Mouse (Mus musculus) midbrain, embryonic 11.5 days (tissue): ENCODE results near the gene Poc1b. TPM values are rescaled to one million over a fixed set of nuclear protein-coding genes. Genes with fewer than 3 reads are reported as not detected.

Experiments used
- ATAC-seq: fragments of 200-750 bp; cut with Nextera tagmentation; 2 replicates; pipeline ENCODE4 v1.8.0; 2017; ENCODE audit warnings: moderate TSS enrichment, moderate library complexity; ENCODE audit not compliant: low FRiP score
- DNase-seq: peaks from one replicate; pipeline ENCODE4 v3.0.0; 2015; ENCODE audit warnings: low spot score; ENCODE audit errors: missing footprints
- H3K27ac ChIP-seq: fragments of 300-500 bp; sonication (generic); 2 replicates; pipeline ENCODE4 v1.5.1; 2014; ENCODE audit warnings: low read depth, low read length
- H3K27me3 ChIP-seq: fragments of 300-500 bp; sonication (generic); 2 replicates; pipeline ENCODE4 v1.6.1; 2014; ENCODE audit warnings: mild to moderate bottlenecking, low read length, moderate library complexity, mixed read lengths; ENCODE audit not compliant: control insufficient read depth, insufficient read depth
- H3K36me3 ChIP-seq: fragments of 300-500 bp; sonication (generic); 2 replicates; pipeline ENCODE4 v1.6.1; 2014; ENCODE audit warnings: mild to moderate bottlenecking, low read length, moderate library complexity, mixed read lengths; ENCODE audit not compliant: control insufficient read depth, insufficient read depth
- H3K4me1 ChIP-seq: fragments of 300-500 bp; sonication (generic); 2 replicates; pipeline ENCODE4 v1.6.1; 2014; ENCODE audit warnings: low read length; ENCODE audit not compliant: control insufficient read depth, insufficient read depth
- H3K4me2 ChIP-seq: fragments of 300-500 bp; sonication (generic); 2 replicates; pipeline ENCODE4 v1.6.1; 2014; ENCODE audit warnings: mild to moderate bottlenecking, moderate library complexity
- H3K4me3 ChIP-seq: fragments of 300-500 bp; sonication (generic); 2 replicates; pipeline ENCODE4 v1.5.1; 2014; ENCODE audit warnings: low read depth, low read length
- H3K9ac ChIP-seq: fragments of 300-500 bp; sonication (generic); 2 replicates; pipeline ENCODE4 v1.6.1; 2014; ENCODE audit warnings: low read length
- H3K9me3 ChIP-seq: fragments of 300-500 bp; sonication (generic); 2 replicates; pipeline ENCODE4 v1.6.1; 2016; ENCODE audit warnings: low read length; ENCODE audit not compliant: control insufficient read depth
- WGBS: fragments of 180-500 bp; shearing (Covaris S2); extraction: QIAGEN DNeasy Blood & Tissue Kit; methylation state at CpG from one replicate; pipeline ENCODE4 v1.1.7; 2014; 5-methylcytosine and 5-hydroxymethylcytosine counted together
- polyA plus RNA-seq: library from polyadenylated mRNA; unstranded; fragments of >200 nt; fragmentation: Nextera tagmentation; extraction: Ambion mirVana; gene quantifications from 2 replicates; pipeline ENCODE4 v1.2.1, GENCODE M21; 2014

Gene Poc1b
- polyA plus RNA-seq, 1 experiment from 2014 or later = 37.2 TPM

DNA sequence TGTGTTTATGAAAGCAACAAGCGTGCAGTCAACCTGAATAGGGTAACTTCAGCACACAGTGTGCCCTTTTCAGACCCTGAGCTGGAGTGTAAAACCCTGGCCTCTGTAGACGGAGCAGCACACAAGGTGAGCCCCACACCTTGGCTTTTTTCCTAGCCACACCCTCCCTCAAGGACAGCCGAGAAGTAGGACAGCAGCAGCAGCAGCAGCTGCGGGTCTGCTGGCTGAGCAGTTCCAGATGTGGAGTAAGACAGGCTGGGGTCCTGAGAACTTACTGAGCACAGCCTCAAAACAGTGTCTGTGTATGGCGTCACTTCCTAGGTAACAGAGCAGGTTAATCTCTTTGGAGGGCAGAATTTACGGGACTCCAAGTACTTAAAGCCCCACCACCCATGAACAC lies 11.9 kb downstream of the Poc1b start:
- no peaks in the 10 kb centered on the region for H3K9me3 ChIP-seq
- ATAC-seq (no peak), DNase-seq (no peak)
- no peaks in the 10 kb centered on the region for H3K36me3 ChIP-seq
- H3K9ac ChIP-seq = no peak overlapping the region
- H3K4me3 ChIP-seq = no peak overlapping the region
- H3K4me2 ChIP-seq = no peak overlapping the region
- H3K4me1 ChIP-seq = 0 out of 2 replicates have a peak, but pooled peaks cover 2% of the 10 kb centered on the region
- H3K27ac ChIP-seq = no peak overlapping the region
- H3K27me3 ChIP-seq = no peaks in the 10 kb centered on the region
- WGBS = 80% methylated on average over 6 of the region's 6 CpGs

DNA sequence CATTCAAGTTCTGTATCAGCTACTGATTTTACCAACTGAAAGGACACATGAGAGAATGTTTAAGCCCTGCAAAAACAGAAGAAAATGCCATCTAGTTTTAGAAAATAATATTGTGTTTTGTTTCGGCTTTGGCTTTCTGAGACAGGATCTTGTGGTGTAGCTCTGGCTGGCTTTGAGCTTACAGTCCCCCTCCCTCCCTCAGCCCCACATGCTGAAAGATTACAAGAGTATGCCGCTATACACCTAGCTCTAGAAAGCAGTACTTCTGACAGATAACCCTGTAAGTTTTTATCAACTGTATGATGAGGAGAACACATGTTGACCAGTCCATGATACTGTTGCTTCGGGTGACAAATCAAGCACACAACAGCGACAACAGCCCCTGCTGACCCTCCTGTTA lies 12.6 kb downstream of the Poc1b start:
- 0 out of 2 replicates have a peak, but pooled peaks cover 2% of the 10 kb centered on the region for H3K4me1 ChIP-seq
- WGBS = 90% methylated on average over 4 of the region's 4 CpGs
- no peak for ATAC-seq

DNA sequence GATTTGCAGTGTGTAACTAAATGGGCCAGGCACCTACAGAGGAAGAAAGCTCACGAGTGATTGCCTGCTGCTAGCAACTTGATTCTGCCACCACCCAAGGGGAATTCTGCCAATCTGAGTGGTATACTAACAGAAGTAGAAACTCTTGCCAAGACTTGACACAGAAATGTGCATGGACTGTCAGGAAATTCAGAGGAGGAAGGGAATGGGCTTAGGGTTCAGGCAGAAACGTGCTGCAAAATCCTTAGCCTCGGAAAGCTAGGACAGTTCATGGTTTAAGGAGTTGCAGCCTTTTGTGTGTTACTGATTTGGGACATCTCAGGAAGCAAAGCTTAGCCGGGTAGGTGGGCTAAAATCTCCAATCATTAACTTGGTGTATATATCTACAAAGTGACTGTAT lies 19.4 kb downstream of the Poc1b start, which contains the start of gene Phxr2:
Phxr2 (minus strand) TSS at position 101 of the 400 bp plus-strand sequence.
- no peak for ATAC-seq
- DNase-seq = no peak
- Histone ChIP-seq H3K4me3 (no peak within 1 kb of the TSS), H3K4me2 (no peak within 1 kb of the TSS), H3K36me3 (peaks cover 3% of the 10 kb centered on the region; the same call in 1 of the 2 replicates), H3K27me3 (no peaks in the 10 kb centered on the region), H3K27ac (no peak within 1 kb of the TSS), H3K4me1 (no peaks in the 10 kb centered on the region), H3K9ac (no peak within 1 kb of the TSS), H3K9me3 (no peaks in the 10 kb centered on the region)
- WGBS = 89% methylated on average over 4 of the region's 4 CpGs

More for the DNA sequence above, 12.6 kb downstream of the Poc1b start:
- no peak overlapping the region for H3K4me3 ChIP-seq
- no peaks in the 10 kb centered on the region for H3K9me3 ChIP-seq
- DNase-seq = no peak
- H3K9ac ChIP-seq = no peak overlapping the region
- H3K36me3 ChIP-seq = no peaks in the 10 kb centered on the region
- no peak overlapping the region for H3K4me2 ChIP-seq
- no peaks in the 10 kb centered on the region for H3K27me3 ChIP-seq
- H3K27ac ChIP-seq = no peak overlapping the region

DNA sequence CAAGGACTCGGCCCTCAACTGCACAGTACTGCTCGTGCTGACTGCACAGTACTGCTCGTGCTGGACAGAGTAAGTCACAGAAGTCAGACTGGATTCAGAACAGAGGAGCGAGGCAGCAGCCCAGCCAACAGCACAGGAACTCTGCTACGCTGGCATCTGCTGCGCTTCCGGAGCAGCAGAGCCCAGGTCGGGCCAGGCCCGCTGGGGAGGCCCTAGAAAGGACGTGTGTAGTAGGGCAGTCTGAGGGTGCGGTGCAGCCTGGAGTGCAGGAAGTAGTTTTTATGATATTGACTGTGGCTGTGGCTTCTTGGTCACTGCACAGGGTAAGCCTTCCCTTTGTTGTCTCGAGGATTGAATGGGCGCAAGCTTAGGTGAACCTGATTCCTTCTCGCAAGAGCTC lies 20.1 kb downstream of the Poc1b start:
- no peaks in the 10 kb centered on the region for H3K4me1 ChIP-seq
- no peaks in the 10 kb centered on the region for H3K27me3 ChIP-seq
- no peak overlapping the region for H3K27ac ChIP-seq
- ATAC-seq (no peak), DNase-seq (no peak)
- H3K9me3 ChIP-seq = no peaks in the 10 kb centered on the region
- H3K9ac ChIP-seq = no peak overlapping the region
- H3K36me3 ChIP-seq = peaks cover 3% of the 10 kb centered on the region; the same call in 1 of the 2 replicates
- 93% methylated on average over 14 of the region's 14 CpGs for WGBS
- H3K4me3 ChIP-seq = no peak overlapping the region
- H3K4me2 ChIP-seq = no peak overlapping the region

DNA sequence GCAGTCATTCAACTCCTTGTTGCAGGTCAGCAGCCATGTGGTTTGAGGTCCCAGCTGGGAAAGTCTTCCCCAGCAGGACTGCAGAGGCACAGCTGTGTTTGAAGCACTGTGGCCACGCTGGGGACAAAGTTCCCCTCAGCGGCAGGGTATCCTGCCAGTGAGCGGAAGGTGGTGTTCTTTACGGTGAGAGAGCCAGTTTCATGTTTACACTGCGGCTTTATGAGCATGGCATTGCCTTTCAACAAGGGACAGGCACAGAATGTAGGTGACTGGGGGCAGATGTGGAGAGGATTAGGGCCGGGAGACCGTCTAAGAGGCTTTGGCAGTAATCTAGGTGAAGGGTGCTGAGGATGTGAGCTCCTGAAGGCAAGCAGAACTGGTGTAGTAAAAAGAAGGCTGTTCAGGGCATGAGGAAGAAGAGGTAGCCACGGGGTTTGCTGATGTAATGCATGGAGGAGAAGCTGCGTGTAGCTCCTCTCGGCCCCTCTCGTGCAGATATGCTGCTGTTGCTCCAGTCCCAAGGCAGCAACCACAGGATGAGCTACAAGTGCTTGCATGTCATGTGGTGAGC lies 20.9 kb downstream of the Poc1b start:
- H3K9ac ChIP-seq = no peak overlapping the region
- ATAC-seq = no peak
- H3K27me3 ChIP-seq = no peaks in the 10 kb centered on the region
- H3K9me3 ChIP-seq = no peaks in the 10 kb centered on the region
- H3K4me1 ChIP-seq = no peaks in the 10 kb centered on the region
- H3K27ac ChIP-seq = no peak overlapping the region
- H3K4me2 ChIP-seq = no peak overlapping the region
- DNase-seq = no peak
- H3K4me3 ChIP-seq = no peak overlapping the region
- peaks cover 3% of the 10 kb centered on the region; the same call in 1 of the 2 replicates for H3K36me3 ChIP-seq
- 84% methylated on average over 11 of the region's 11 CpGs for whole genome bisulfite sequencing

DNA sequence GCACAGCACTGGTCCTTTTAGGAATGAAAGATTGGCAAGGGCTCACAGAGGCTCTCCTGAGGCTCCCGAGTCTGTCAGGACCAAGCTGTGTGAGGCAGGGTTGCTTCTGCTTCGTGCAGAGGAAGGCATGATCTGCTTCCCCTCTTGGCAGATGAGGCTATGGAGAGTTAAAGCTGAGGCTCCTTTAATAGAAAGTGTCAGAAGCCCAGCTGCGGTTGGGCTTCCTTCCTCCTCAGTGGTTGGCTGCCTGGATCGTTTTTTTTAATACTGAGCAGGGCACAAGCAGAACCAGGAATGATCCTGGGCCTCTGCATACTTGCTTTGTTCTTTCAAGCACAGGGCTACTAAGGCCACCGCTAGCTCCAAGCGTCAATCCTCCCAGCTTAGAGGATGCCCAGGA lies 23.8 kb downstream of the Poc1b start:
- H3K9ac ChIP-seq = no peak overlapping the region
- no peaks in the 10 kb centered on the region for H3K4me1 ChIP-seq
- H3K9me3 ChIP-seq = no peaks in the 10 kb centered on the region
- no peak for DNase-seq
- peaks cover 3% of the 10 kb centered on the region for H3K36me3 ChIP-seq
- H3K4me3 ChIP-seq = no peak overlapping the region
- ATAC-seq = no peak
- WGBS = 39% methylated on average over 6 of the region's 6 CpGs
- no peak overlapping the region for H3K27ac ChIP-seq
- no peak overlapping the region for H3K4me2 ChIP-seq
- H3K27me3 ChIP-seq = no peaks in the 10 kb centered on the region

DNA sequence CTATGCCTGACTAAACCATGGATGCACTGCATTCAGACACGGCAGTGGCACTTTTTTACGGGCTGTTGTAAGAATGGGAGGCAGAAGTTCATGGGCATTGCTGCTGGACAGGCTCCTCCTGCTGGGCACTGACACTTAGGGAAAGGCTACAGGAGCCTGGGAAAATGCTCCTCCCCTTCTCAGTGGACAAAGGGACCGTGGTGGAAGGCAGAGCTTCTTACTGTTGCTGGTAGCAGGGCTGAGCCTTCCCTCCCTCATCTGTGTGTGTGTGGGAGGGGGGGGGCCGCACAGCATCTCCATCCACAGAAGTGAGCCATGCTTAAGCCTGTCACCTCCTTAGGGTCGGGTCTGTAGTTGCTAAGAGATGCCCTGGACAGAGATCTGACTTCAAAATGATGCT lies 24.5 kb downstream of the Poc1b start:
- H3K9ac ChIP-seq = no peak overlapping the region
- H3K9me3 ChIP-seq = no peaks in the 10 kb centered on the region
- H3K36me3 ChIP-seq = peaks cover 3% of the 10 kb centered on the region
- H3K4me1 ChIP-seq = no peaks in the 10 kb centered on the region
- no peak overlapping the region for H3K4me2 ChIP-seq
- H3K4me3 ChIP-seq = no peak overlapping the region
- ATAC-seq (peak; percentile 59), DNase-seq (no peak)
- no peaks in the 10 kb centered on the region for H3K27me3 ChIP-seq
- H3K27ac ChIP-seq = no peak overlapping the region
- WGBS = 44% methylated on average over 5 of the region's 5 CpGs

DNA sequence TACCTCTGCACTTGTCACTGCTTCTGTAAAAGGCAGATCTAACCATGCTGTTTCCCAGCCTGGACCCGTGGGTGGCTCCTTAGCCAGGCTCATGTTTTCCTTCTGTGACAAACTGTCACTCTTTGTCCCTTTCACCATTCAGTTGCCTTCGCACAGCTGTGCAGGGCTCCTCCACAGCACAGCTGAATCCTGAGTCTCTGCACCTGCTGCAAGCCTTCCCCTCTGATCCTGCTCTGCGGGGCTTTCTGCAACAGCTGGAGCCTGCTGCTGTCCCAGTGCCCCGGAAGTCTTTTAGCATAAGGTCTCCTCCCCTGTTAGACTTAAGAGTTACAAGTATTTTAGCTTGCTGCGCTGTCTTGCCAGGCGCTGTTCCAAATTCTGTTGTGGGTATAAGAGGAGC lies 25.4 kb downstream of the Poc1b start:
- DNase-seq = no peak

DNA sequence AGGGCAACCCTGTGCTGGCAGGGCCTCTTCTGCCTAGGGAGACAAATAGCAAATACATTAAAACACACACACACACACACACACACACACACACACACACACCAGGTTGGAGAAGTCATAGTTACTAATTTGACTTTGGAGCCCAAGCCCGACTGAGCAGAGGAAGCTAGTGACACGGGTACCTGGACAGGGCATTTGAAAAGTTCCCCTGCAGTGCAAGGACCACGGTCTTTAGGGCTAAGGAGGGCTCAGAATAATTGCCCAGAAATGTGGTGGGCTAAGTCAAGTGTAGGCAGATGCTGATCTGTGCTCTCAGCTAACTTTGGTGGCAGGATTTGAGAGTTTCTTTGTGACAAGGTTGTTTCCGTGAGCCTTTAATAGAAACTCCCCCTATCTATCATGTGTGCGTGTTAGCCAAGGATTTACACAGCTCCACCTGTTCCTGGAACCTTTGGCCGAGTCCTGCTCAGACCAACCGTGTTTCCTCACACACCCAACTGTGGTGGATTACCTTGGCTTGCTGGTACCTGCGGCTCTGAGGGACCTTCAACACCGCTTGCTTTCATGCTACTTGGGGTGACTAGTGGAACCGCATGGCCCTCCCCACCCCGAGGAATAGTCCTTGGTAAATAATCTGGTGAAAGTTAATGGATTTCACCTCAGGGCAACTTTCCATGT lies 25.9 kb downstream of the Poc1b start:
- Histone ChIP-seq H3K36me3 (no peaks in the 10 kb centered on the region; the same call in 1 of the 2 replicates), H3K4me2 (no peak overlapping the region), H3K27me3 (no peaks in the 10 kb centered on the region), H3K9ac (no peak overlapping the region), H3K9me3 (no peaks in the 10 kb centered on the region), H3K27ac (no peak overlapping the region), H3K4me3 (no peak overlapping the region), H3K4me1 (no peaks in the 10 kb centered on the region)
- WGBS = 93% methylated on average over 11 of the region's 11 CpGs
- DNase-seq (no peak), ATAC-seq (no peak)

More for the DNA sequence above, 25.4 kb downstream of the Poc1b start:
- Histone ChIP-seq H3K27ac (no peak overlapping the region), H3K4me1 (no peaks in the 10 kb centered on the region), H3K9me3 (no peaks in the 10 kb centered on the region), H3K4me2 (no peak overlapping the region), H3K4me3 (no peak overlapping the region), H3K9ac (no peak overlapping the region), H3K27me3 (no peaks in the 10 kb centered on the region), H3K36me3 (peaks cover 3% of the 10 kb centered on the region)
- ATAC-seq = no peak; the same call in 1 of the 2 replicates
- 78% methylated on average over 6 of the region's 6 CpGs for WGBS
